Mouse (Mus musculus) layer of hippocampus, adult 9-10 months (tissue): ENCODE measurements at regions not wholly inside any gene's neighbourhood (a gene's known extent, or its start where the extent isn't known, plus 50 kb on each side); places are given as distances from the start of the nearest gene placed in this dataset.

ENCODE experiments used
- DNase-seq: peaks from one replicate; pipeline ENCODE4 v3.0.0; 2022; ENCODE audit warnings: low spot score

GRCm38 (mm10) chr1:127009699-127010098, 179.1 kb upstream of the Nckap5 start:
- DNase-seq: no peak

DNA sequence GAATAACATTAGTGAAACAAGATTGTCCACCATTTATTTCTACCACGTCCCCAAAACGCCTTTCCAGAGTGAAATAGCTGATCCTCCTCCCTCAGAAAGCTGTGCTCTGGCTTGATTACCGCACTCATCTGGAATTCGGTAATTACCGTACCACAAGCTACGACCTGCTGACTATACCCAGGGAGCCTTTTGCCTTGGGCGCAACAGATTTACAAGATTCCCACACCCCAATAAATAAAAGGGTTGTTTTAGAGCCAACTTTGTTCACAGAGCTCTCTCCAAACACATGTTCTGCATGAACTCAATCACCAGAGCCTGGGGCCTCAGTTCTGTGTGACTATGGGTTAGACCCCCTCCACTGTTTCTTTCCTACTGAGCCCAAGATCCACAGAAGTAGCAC, 171.1 kb upstream of the Nckap5 start:
- DNase-seq: no peak

GRCm38 (mm10) chr1:126993061-126993640, 162.6 kb upstream of the Nckap5 start:
- DNase-seq: peak; percentile 63

- no peak for DNase-seq
These were observed 161.8 kb upstream of the Nckap5 start for GRCm38 (mm10) chr1:126992441-126992840.

GRCm38 (mm10) chr1:126982805-126983204, 152.2 kb upstream of the Nckap5 start:
- DNase-seq: no peak

GRCm38 (mm10) chr1:126980311-126980710, 149.7 kb upstream of the Nckap5 start:
- no peak for DNase-seq

- DNase-seq: no peak
These were observed 143.3 kb upstream of the Nckap5 start for GRCm38 (mm10) chr1:126973871-126974270.

DNA sequence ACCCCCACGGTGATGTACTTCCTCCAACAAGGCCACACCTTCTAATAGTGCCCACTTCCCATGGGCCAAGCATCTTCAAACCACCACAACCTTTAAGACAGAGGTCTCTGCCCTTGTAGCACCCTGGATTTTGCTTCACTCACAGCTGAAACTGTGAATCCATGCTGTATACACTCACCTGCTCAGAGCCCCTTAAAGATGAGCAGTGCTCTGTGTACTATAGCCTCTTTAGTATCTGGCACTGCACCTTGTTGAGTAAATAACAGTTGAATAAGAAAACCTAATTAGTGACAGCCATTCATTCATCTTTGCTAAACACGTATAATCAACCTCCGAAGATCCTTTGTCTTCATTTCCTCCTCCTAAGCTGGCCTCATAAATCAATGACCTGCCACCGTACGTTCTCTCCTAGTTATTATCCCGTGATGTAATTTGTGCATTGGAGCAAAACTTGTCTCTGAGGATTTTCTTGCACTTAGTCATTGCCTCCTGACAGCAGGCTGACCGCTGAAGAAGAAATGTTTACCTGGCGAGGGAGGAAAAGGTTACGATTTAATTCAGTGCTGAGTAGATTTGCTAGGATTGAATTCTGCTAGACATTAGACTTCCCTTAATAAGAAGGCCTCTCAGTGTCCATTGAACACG, 141.3 kb upstream of the Nckap5 start:
- DNase-seq: no peak

GRCm38 (mm10) chr1:126971118-126971517, 140.5 kb upstream of the Nckap5 start:
- no peak for DNase-seq

GRCm38 (mm10) chr1:126966394-126966793, 135.8 kb upstream of the Nckap5 start:
- DNase-seq: no peak

DNA sequence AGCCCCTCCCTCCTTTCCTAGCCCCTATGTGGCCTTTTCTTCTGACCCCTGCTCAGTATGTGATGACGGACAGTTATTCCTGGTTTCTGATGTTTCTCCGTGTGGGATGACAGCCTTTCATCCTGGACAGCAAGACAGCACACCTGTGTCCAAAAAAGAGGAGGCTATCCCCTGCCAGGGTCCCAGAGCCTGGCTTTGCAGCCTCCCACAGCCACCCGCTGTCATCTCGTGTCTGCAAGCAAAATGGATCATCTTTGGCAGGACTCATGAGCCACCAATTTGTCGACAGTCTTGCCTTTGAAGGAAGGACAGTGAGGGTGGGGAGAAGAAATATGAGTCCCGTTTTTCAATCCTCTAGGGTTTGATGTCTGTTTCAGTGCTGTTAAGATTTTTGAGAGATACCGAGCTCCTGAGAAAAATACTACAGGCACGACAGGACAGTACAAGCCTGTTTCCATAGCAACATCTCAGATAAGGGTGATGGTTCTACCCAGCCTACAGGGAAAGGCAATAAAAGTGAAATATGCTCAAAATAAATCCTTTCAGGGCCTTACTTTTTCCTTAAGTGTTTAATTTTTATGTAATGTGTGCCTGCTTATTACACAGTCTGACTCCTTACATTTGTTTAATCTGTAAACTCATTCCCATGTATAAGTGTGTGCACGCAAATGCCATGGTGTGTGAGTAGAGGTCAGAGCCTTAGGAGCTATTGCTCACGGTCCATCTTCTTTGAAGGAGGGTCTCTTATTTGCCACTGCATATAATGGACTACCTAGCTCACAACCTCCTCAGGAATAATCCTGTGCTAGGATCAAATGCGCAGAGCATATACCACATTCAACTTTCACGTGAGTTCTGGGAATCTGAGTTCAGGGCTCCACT, 125.5 kb upstream of the Nckap5 start:
- DNase-seq: no peak

DNA sequence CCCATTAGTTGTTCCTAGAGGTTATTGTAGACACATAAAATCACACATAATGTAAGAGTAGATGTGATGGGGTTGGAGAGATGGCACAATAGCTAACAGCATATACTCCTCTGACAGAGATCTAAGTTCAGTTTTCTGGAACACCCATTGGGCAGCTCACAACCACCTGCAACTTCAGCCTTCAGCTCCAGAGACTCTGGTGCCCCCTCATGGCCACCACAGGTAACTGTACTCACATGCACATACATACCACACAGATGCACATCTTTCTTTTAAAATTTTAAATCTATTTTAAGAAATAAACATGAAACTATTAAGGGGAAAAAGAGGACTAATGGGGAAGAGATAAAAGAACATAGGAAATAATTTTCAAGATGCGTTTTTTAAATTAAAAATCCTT, 117.3 kb upstream of the Nckap5 start:
- no peak for DNase-seq

GRCm38 (mm10) chr1:126932658-126933057, 102.1 kb upstream of the Nckap5 start:
- no peak for DNase-seq

DNA sequence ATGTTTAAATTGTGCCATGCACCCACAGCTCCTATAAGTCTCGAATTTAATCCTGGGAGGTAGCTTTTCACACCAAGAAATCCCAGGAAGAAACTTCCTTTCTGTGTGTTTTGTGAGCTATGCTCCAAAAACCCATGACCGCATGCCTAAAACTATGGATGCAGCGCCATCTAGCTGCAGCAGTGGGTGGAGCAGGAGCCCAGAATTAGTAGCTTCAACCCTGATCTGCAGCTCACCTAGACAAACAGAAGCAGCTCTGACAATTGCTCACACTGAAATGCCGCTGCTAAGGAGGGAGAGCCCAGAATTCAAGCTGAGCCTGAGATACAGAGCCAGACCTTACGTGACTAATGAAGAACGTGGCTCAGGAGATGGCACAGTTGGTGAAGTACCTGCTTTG, 101.2 kb upstream of the Nckap5 start:
- DNase-seq: peak; percentile 93

DNA sequence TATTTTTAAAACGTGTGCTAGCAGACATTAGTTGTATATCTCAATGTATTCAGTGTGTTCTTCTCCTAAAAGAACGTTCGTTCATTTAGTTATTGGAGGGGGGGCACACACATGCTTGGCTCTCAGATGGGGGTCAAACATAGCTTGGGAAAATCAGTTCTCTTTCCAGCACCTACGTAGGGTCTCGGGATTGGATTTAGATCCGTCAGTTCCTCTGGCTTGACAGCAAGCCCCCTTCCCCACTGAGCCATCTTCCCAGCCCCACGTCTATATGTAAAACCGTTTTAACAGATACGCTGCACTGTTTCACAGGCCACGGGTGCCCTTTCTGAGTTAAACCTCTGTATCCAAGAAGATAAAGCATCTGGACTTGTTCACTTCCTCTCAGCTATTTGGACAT, 100.5 kb upstream of the Nckap5 start:
- DNase-seq: no peak

DNA sequence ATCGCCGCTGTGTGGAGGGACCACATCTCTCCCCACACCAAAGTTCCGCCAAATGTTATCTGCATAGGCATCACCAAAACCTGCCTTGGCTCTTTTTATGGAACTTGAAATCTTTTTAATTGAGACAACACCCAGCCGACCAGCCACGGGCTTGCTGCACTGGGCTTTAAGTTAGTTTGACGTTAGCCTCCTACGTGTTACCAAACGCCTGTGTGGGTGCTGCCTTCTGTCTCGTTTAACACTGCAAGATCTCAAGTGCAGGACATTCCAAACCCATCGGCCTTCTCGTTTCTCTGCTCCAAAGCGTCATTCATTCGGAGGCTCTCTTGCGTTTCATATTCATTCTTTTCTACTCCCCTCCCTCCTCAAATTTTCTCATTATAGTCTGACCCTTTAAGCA, 100.0 kb upstream of the Nckap5 start:
- DNase-seq: no peak

- peak; percentile 38 for DNase-seq
These were observed 99.1 kb upstream of the Nckap5 start for GRCm38 (mm10) chr1:126929666-126930065.

DNA sequence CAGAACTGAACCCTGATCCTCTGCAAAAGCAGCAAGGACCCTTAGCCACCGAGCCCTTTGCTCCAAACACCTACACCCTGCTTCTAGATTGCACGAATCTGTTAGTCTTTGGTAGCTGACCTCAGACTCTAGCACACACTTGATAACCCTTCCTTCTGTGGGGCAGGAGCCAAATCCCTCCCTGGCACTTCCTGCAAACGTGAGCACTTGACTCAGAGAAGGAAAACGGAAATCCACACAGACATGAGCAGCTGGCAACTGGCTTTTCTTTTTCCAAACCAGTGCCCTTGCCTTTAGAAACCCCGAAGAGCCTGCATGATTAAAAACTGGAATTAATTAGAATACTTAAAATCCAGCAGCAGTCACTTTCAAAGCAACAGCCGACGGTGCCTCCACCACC, 97.6 kb upstream of the Nckap5 start:
- no peak for DNase-seq

DNA sequence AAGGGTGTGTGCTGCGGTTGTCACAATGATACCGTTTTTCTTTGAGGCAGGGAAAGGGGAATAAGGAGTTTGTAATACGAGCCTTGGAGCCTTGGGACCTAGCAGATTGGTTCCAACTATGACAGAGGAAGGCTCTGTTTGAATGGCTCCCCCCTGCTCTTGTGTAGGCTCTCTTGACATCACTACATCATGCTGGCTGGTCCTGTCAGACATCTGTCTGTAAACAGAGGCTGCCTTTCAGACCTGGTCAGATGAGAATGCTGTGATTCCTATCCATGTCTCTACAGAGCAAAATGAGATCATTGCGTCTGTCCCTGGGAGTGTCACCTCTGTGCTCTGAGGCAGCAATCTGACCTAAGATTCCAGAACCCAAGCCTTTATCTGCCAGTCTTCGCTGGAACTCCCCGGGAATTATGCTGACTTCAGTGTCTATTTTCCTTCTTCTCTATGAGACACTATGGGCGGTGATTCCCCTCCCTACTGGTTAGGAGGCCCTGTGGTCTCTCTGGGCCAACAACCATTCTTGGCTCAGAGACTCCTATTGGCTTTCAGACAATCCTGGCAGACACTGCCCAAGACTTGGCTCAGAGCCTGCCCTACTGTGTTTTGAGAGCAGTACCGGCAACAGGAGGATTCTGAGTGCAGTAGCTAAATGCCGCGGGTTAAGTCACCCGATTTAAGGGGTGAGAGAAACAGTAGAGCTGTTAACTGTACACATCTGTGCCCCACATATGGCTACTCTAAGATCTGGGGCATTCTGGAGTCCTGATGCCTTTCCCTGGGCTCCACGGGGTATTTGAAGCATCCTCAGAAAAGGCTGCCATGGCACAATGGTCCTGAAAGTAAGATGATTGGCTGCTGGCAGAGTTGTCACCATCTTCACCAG, 94.8 kb upstream of the Nckap5 start:
- DNase-seq: peak; percentile 57

- no peak for DNase-seq
These were observed 93.4 kb upstream of the Nckap5 start for GRCm38 (mm10) chr1:126923981-126924380.

- DNase-seq: no peak
These were observed 91.6 kb upstream of the Nckap5 start for GRCm38 (mm10) chr1:126922231-126922630.

DNA sequence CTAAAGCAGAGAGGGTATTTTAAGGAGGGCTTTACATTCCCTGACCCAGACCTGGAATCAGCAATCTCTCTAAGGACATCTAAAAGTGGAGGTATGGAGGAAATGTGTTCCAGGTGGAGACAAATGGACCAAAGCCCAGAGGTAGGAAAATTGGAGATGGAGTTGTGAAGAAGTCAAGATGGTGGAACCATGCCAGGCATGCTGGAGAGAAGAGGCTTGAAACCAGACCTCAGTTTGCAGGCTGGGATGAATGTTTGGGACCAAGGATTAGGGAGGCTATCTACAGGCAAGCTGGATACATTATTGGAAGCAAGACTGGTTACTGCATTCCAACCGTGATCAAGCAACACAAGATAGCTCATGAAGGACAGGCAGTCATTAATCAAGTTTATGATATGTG, 88.3 kb upstream of the Nckap5 start:
- DNase-seq: no peak
